42 mouse cellular contexts compared by ENCODE assay signal in genomic region chr4:109547306-109547705, GRCm38 (mm10). TPM values are rescaled to one million over a fixed set of nuclear protein-coding genes. Genes with fewer than 3 reads are reported as not detected.
DNase-seq lines count a peak whose midpoint lies in the region; ATAC-seq and TF ChIP-seq lines count a peak whose summit lies in the region.
"Had no signal": no experiment of that assay in that cellular context is flagged by ENCODE, and none has a peak within 500 bp of the region (broad histone marks: within the 10 kb centered on the region; RNA-seq: fewer than 3 reads in every experiment).

No protein-coding gene starts in this region.

- peaks cover 0 to 10% of the 10 kb centered on the region in 2 experiments; a peak in 2 of 4 replicates for H3K4me1 ChIP-seq in CH12.LX (ENCODE audit: control insufficient read depth in 1 of 2, insufficient read depth in 2 of 2)
- H3K4me1 ChIP-seq in midbrain, embryonic 14.5 days (ENCODE audit: control insufficient read depth, insufficient read depth, low read length) = no peaks in the 10 kb centered on the region
- H3K4me1 ChIP-seq: forebrain, embryonic 10.5 days; heart, embryonic 10.5 days; heart, embryonic 15.5 days; limb, embryonic 12.5 days; liver, embryonic 12.5 days; midbrain, embryonic 13.5 days had no signal

- H3K27me3 ChIP-seq in CH12.LX (replicated peaks) = no peaks in the 10 kb centered on the region
- H3K27me3 ChIP-seq in midbrain, embryonic 14.5 days (ENCODE audit: control insufficient read depth, insufficient read depth, low read length) = no peaks in the 10 kb centered on the region
- H3K27me3 ChIP-seq: heart, embryonic 15.5 days; kidney, embryonic 15.5 days; limb, embryonic 12.5 days; liver, embryonic 12.5 days; midbrain, embryonic 13.5 days had no signal

- in situ Hi-C loops in CH12.LX (cut with MboI; ENCODE audit: low pct_ligation_motif_present, low pct_unique_long_range_greater_than_20kb, low sequenced_read_pairs) = no loop called here

- dilution Hi-C loops in CH12.LX (cut with MboI; ENCODE audit: extremely low pct_ligation_motif_present, extremely low pct_unique_long_range_greater_than_20kb, low sequenced_read_pairs) = no loop called here

- H3K79me2 ChIP-seq in CH12.LX (replicated peaks; ENCODE audit: control insufficient read depth, extremely low read depth, insufficient read depth, poor library complexity, severe bottlenecking) = no peaks in the 10 kb centered on the region

- H3K27ac ChIP-seq in CH12.LX (ENCODE audit: insufficient read depth, low read depth) = no peak overlapping the region
- H3K27ac ChIP-seq in midbrain, embryonic 14.5 days (replicated peaks; ENCODE audit: low read depth, low read length) = no peak overlapping the region
- H3K27ac ChIP-seq: forebrain, embryonic 10.5 days; heart, embryonic 10.5 days; heart, embryonic 15.5 days; kidney, embryonic 15.5 days; limb, embryonic 12.5 days; liver, embryonic 12.5 days; macrophage; midbrain, embryonic 13.5 days had no signal

- no peaks in the 10 kb centered on the region for H3K36me3 ChIP-seq in CH12.LX (replicated peaks in 1 of 2; ENCODE audit: control insufficient read depth in 1 of 2, insufficient read depth in 1 of 2, low read length in 1 of 2)
- no peaks in the 10 kb centered on the region for H3K36me3 ChIP-seq in midbrain, embryonic 14.5 days (ENCODE audit: control insufficient read depth, insufficient read depth, low read length)
- H3K36me3 ChIP-seq: forebrain, embryonic 10.5 days; heart, embryonic 10.5 days; heart, embryonic 15.5 days; kidney, embryonic 15.5 days; limb, embryonic 12.5 days; liver, embryonic 12.5 days; midbrain, embryonic 13.5 days had no signal

- no peak for TF ChIP-seq CTCF in CH12.LX (conservative IDR thresholded peaks at IDR 0.05 in 1 of 2, IDR thresholded peaks at IDR 0.05 in 1 of 2; ENCODE audit: low read depth in 2 of 2, low read length in 2 of 2)

- H3K4me3 ChIP-seq in CH12.LX (replicated peaks in 1 of 3; ENCODE audit: low read depth in 2 of 3, low read length in 2 of 3, poor library complexity in 1 of 3) = no peak overlapping the region
- no peak overlapping the region for H3K4me3 ChIP-seq in midbrain, embryonic 14.5 days (replicated peaks; ENCODE audit: low read depth, low read length)
- H3K4me3 ChIP-seq: forebrain, embryonic 10.5 days; heart, embryonic 10.5 days; heart, embryonic 15.5 days; kidney, embryonic 15.5 days; limb, embryonic 12.5 days; liver, embryonic 12.5 days; midbrain, embryonic 13.5 days had no signal

- peak; percentile 81 for ATAC-seq in megakaryocyte, adult 5-6 weeks (ENCODE audit: poor library complexity, severe bottlenecking)
- no peak for ATAC-seq in midbrain, embryonic 14.5 days (ENCODE audit: low FRiP score, low TSS enrichment)
- ATAC-seq: activated CD4-positive, CD25-positive, alpha-beta regulatory T cell, adult 4 months; forebrain, embryonic 16.5 days; hindbrain, embryonic 16.5 days; liver, embryonic 12.5 days; liver, postnatal 0 days; midbrain, embryonic 13.5 days had no signal

- DNase-seq in CH12.LX (ENCODE audit: extremely low read depth) (peak; percentile 37), ZHBTc4 (ENCODE audit: low read depth, low spot score) (peak; percentile 27)
- DNase-seq in midbrain, embryonic 14.5 days = no peak
- DNase-seq in adrenal gland, adult 18-20 months (ENCODE audit: low spot score in 2 of 2) = no peak
- no peak for DNase-seq in urinary bladder, postnatal 25 days (ENCODE audit: low spot score)
- DNase-seq: adrenal gland, adult 8-10 months; cerebellum, adult 8-10 months; cerebellum, postnatal 36 days; gastrocnemius, postnatal 10 days; kidney, adult 18-20 months; kidney, postnatal 25 days; liver, postnatal 0 days; right cerebral cortex, adult 18-20 months; spleen, adult 18-20 months; thymus, adult 18-20 months; thymus, postnatal 36 days had no signal

- no peak overlapping the region for H3K9ac ChIP-seq in CH12.LX (ENCODE audit: insufficient read depth, low read depth)
- H3K9ac ChIP-seq in midbrain, embryonic 14.5 days (replicated peaks; ENCODE audit: low read length) = no peak overlapping the region
- H3K9ac ChIP-seq: heart, embryonic 15.5 days; kidney, embryonic 15.5 days; limb, embryonic 12.5 days; liver, embryonic 12.5 days; liver, postnatal 0 days; midbrain, embryonic 13.5 days had no signal

- TF ChIP-seq EP300 in CH12.LX (IDR thresholded peaks at IDR 0.05; ENCODE audit: low read length) = no peak

- no peaks in the 10 kb centered on the region for H3K9me3 ChIP-seq in CH12.LX (replicated peaks; ENCODE audit: low read length)
- H3K9me3 ChIP-seq in midbrain, embryonic 14.5 days (ENCODE audit: control insufficient read depth, low read length) = no peaks in the 10 kb centered on the region
- H3K9me3 ChIP-seq: forebrain, embryonic 10.5 days; heart, embryonic 10.5 days; heart, embryonic 15.5 days; kidney, embryonic 15.5 days; limb, embryonic 12.5 days; liver, embryonic 12.5 days; midbrain, embryonic 13.5 days had no signal

- TF ChIP-seq POLR2A in CH12.LX (IDR thresholded peaks at IDR 0.05; ENCODE audit: low read depth, low read length) = no peak

- WGBS in midbrain, embryonic 14.5 days = 25% methylated on average over 2 of the region's 2 CpGs

- no peak overlapping the region for H3K4me2 ChIP-seq in CH12.LX (ENCODE audit: insufficient read depth, low read depth, poor library complexity, severe bottlenecking)
- no peak overlapping the region for H3K4me2 ChIP-seq in midbrain, embryonic 14.5 days (ENCODE audit: low read length)
- H3K4me2 ChIP-seq: heart, embryonic 15.5 days; kidney, embryonic 15.5 days; limb, embryonic 12.5 days; liver, embryonic 12.5 days; midbrain, embryonic 13.5 days had no signal

- no peak for TF ChIP-seq RAD21 in CH12.LX (IDR thresholded peaks at IDR 0.05; ENCODE audit: low read depth, low read length)

TF ChIP-seq in CH12.LX, 34 proteins besides CTCF, POLR2A, EP300 and RAD21:
- TF ChIP-seq SIN3A (IDR thresholded peaks at IDR 0.05; ENCODE audit: low read length) (no peak), TBP (conservative IDR thresholded peaks at IDR 0.05; ENCODE audit: low read depth, low read length) (no peak), ZMIZ1 (IDR thresholded peaks at IDR 0.05; ENCODE audit: low read depth, low read length) (no peak), MAZ (IDR thresholded peaks at IDR 0.05; ENCODE audit: low read depth, low read length) (no peak), MAX (IDR thresholded peaks at IDR 0.05; ENCODE audit: low read length) (no peak), MYC (IDR thresholded peaks at IDR 0.05; ENCODE audit: low read depth, low read length) (no peak), BHLHE40 (IDR thresholded peaks at IDR 0.05; ENCODE audit: low read depth, low read length) (no peak), MXI1 (IDR thresholded peaks at IDR 0.05; ENCODE audit: low read depth, low read length) (no peak), MAFK (IDR thresholded peaks at IDR 0.05; ENCODE audit: insufficient replicate concordance, low read length) (no peak), SMC3 (IDR thresholded peaks at IDR 0.05; ENCODE audit: low read depth, low read length) (no peak), CHD2 (IDR thresholded peaks at IDR 0.05; ENCODE audit: low read length) (no peak)

RNA-seq across cellular contexts. Expression of gene 4930522H14Rik, which starts 16.2 kb away (rescaled TPM):
- not detected in 2 replicates for total RNA-seq in CH12.LX (2012; rRNA removed)
- total RNA-seq in CH12.LX (2014; rRNA removed) = not detected in 2 replicates
- not detected in 2 replicates for polyA plus RNA-seq in CH12.LX (2012; ENCODE audit: insufficient read length, low read depth)
- not detected in 2 replicates for total RNA-seq in megakaryocyte, adult 5-6 weeks (2015)
- total RNA-seq in megakaryocyte, adult 5-6 weeks (2017) = 1.2 TPM in 1 of 2 replicates, not detected in the other
- not detected in 2 replicates for polyA plus RNA-seq in midbrain, embryonic 14.5 days (2014; fragmentation: Nextera tagmentation; extraction: Ambion mirVana)
- total RNA-seq in adrenal gland, adult 18-20 months (2021) = not detected
- total RNA-seq: adrenal gland, adult 8-10 months; adrenal gland, postnatal 4 days; gastrocnemius, postnatal 10 days; heart, postnatal 25 days; layer of hippocampus, adult 18-20 months; layer of hippocampus, postnatal 10 days; left cerebral cortex, adult 18-20 months; left cerebral cortex, postnatal 14 days; neutrophil, adult 5-6 weeks had no signal
- polyA plus RNA-seq: activated CD4-positive, CD25-positive, alpha-beta regulatory T cell, adult 4 months; embryonic facial prominence, embryonic 11.5 days; forebrain, embryonic 10.5 days; forebrain, embryonic 16.5 days; gonadal fat pad, adult 2 months; heart, embryonic 10.5 days; heart, embryonic 15.5 days; hindbrain, embryonic 11.5 days; hindbrain, embryonic 16.5 days; intestine, embryonic 14.5 days; kidney, embryonic 15.5 days; limb, embryonic 12.5 days; liver, embryonic 12.5 days; liver, postnatal 0 days; lung, embryonic 16.5 days; macrophage; midbrain, embryonic 13.5 days; neural tube, embryonic 11.5 days; stomach, embryonic 16.5 days had no signal

Comparison
In these comparisons a context has a peak if more than half of its experiments do, and no peak if none do; other contexts are left out.
1. DNase-seq: peak in CH12.LX (single experiment) and ZHBTc4 (single experiment); none in midbrain, embryonic 14.5 days (single experiment), adrenal gland, adult 18-20 months (0 of 2) and urinary bladder, postnatal 25 days (single experiment).